Mouse (Mus musculus) embryonic facial prominence, embryonic 14.5 days (tissue): Measurements from ENCODE around the gene Pear1. TPM values are rescaled to one million over a fixed set of nuclear protein-coding genes. Genes with fewer than 3 reads are reported as not detected.
A peak's percentile ranks its signal among the peaks of the same experiment; 100 is the strongest.

Experiments
- ATAC-seq: fragments of 200-750 bp; cut with Nextera tagmentation; 2 replicates; pipeline ENCODE4 v1.8.0; 2017; ENCODE audit warnings: low read depth, moderate number of reproducible peaks, moderate TSS enrichment
- DNase-seq: peaks from one replicate; pipeline ENCODE4 v3.0.0-alpha.2; 2015; ENCODE audit warnings: low spot score
- H3K27ac ChIP-seq: fragments of 300-500 bp; sonication (generic); replicated peaks from 2 replicates; pipeline ENCODE4 v1.5.1; 2014; ENCODE audit warnings: low read depth, mild to moderate bottlenecking, low read length, moderate library complexity
- H3K27me3 ChIP-seq: fragments of 300-500 bp; sonication (generic); replicated peaks from 2 replicates; pipeline ENCODE4 v1.6.1; 2014; ENCODE audit warnings: low read length; ENCODE audit not compliant: control insufficient read depth, insufficient read depth
- H3K36me3 ChIP-seq: fragments of 300-500 bp; sonication (generic); 2 replicates; pipeline ENCODE4 v1.6.1; 2014; ENCODE audit warnings: low read length, mixed read lengths; ENCODE audit not compliant: control insufficient read depth, insufficient read depth
- H3K4me1 ChIP-seq: fragments of 300-500 bp; sonication (generic); 2 replicates; pipeline ENCODE4 v1.6.1; 2014; ENCODE audit warnings: antibody characterized with exemption, low read length; ENCODE audit not compliant: control insufficient read depth, insufficient read depth
- H3K4me2 ChIP-seq: fragments of 300-500 bp; sonication (generic); 2 replicates; pipeline ENCODE4 v1.6.1; 2014; ENCODE audit warnings: low read depth, mild to moderate bottlenecking, low read length, moderate library complexity, mixed read lengths
- H3K4me3 ChIP-seq: fragments of 300-500 bp; sonication (generic); 2 replicates; pipeline ENCODE4 v1.5.1; 2014; ENCODE audit warnings: low read depth, mild to moderate bottlenecking, low read length
- H3K9ac ChIP-seq: fragments of 300-500 bp; sonication (generic); 2 replicates; pipeline ENCODE4 v1.6.1; 2014; ENCODE audit warnings: low read depth, mild to moderate bottlenecking, low read length, moderate library complexity, mixed read lengths
- H3K9me3 ChIP-seq: fragments of 300-500 bp; sonication (generic); 2 replicates; pipeline ENCODE4 v1.6.1; 2016; ENCODE audit warnings: low read length; ENCODE audit not compliant: control insufficient read depth
- WGBS: fragments of 180-500 bp; shearing (Covaris S2); extraction: QIAGEN DNeasy Blood & Tissue Kit; methylation state at CpG from one replicate; pipeline ENCODE4 v1.1.7; 2014; 5-methylcytosine and 5-hydroxymethylcytosine counted together
- polyA plus RNA-seq: library from polyadenylated mRNA; unstranded; fragments of >200 nt; fragmentation: Nextera tagmentation; extraction: Ambion mirVana; gene quantifications from 2 replicates; pipeline ENCODE4 v1.2.1, GENCODE M21; 2014

Gene Pear1
- polyA plus RNA-seq, 1 experiment from 2014 or later = 26.7 TPM

DNA sequence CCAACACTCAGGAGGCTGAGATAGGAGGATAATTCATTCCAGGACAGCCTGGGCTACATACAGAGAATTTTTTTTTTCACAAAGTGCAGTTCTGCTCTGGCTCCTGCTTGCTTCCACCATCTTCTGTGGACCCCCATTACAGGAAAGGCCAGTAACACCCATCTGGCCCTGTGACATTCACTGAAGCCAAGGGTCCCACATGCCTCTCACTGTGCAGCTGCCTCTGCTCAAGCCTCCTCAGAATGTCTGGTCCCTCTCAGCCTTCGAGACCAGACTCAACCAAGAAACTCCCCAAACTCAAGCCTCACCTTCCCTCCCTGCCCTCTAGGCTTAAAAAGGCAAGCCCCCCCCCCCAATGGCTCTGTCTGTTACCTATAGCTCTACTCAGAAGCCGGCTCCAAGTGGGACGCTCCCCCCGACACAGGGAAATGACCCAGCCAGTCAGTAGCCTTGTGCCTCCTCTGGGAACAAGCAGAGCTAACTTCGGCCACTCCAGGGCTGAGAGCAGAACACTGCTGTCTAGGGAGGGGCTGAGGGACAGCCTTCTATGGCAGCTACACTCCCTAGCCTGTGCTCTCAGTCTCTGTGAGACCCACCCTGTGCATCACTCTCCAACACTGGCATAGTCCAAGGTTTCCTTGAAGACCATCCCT lies 58.3 kb downstream of the Pear1 start:
- Histone ChIP-seq H3K27ac (peak overlapping the region; percentile 87), H3K4me2 (0 out of 2 replicates have a peak overlapping the region, but pooled peaks have one; percentile 2), H3K9me3 (no peaks in the 10 kb centered on the region), H3K9ac (no peak overlapping the region), H3K4me3 (no peak overlapping the region), H3K27me3 (no peaks in the 10 kb centered on the region), H3K36me3 (no peaks in the 10 kb centered on the region), H3K4me1 (peaks cover 55% of the 10 kb centered on the region)
- WGBS = 72% methylated on average over 5 of the region's 5 CpGs
- no peak for ATAC-seq
- no peak for DNase-seq

DNA sequence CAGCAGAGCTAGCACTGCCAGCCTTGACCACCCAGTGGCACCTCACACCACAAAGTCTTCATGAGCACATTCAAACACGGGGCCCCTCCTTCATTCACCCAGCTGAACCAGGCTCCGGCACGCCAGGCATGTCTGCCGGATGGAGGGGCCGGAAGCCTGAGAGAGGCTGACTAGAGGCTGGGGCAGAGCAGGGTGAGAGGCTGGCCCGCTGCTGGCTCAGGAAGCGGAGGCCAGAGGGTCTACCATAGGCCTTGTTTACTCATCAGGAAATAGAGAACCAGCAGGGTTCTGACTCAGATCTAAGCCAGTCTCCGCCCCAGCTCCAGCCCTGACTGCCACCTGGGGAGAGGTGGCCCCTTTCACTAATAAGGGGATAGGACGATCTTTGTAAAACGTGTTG lies 59.0 kb downstream of the Pear1 start:
- H3K9me3 ChIP-seq = no peaks in the 10 kb centered on the region
- DNase-seq (no peak), ATAC-seq (peak; percentile 3; the same call in 1 of the 2 replicates)
- H3K36me3 ChIP-seq = no peaks in the 10 kb centered on the region
- peaks cover 55% of the 10 kb centered on the region for H3K4me1 ChIP-seq
- WGBS = 18% methylated on average over 10 of the region's 10 CpGs
- H3K27ac ChIP-seq = peak overlapping the region; percentile 87
- no peak overlapping the region for H3K4me3 ChIP-seq
- peak overlapping the region; percentile 41 for H3K4me2 ChIP-seq
- no peaks in the 10 kb centered on the region for H3K27me3 ChIP-seq
- no peak overlapping the region for H3K9ac ChIP-seq

DNA sequence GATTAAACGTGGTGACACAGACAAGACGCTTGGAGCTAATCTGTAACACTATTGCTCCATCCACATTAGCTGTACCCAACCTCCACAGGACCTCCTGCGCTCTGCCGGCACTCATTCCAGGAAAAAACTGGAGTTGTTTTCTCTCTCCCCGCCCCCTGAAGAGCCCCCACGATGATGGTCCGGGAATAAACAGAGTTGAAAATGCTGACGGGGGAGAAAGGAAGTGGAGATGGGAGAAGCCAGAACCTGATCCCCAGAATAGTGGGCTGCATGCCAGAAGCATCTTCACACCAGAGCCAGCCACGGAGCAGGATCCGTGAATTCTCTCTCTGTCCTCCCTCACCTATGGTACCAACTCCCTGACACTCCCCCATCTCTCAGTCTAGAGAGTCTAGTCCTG lies 59.6 kb downstream of the Pear1 start:
- Histone ChIP-seq H3K4me3 (no peak overlapping the region), H3K27me3 (no peaks in the 10 kb centered on the region), H3K4me1 (peaks cover 55% of the 10 kb centered on the region), H3K27ac (peak overlapping the region; percentile 87), H3K4me2 (peak overlapping the region; percentile 41), H3K9ac (no peak overlapping the region), H3K36me3 (no peaks in the 10 kb centered on the region), H3K9me3 (no peaks in the 10 kb centered on the region)
- WGBS = 18% methylated on average over 10 of the region's 10 CpGs
- DNase-seq (peak; percentile 82), ATAC-seq (peak; percentile 19)

DNA sequence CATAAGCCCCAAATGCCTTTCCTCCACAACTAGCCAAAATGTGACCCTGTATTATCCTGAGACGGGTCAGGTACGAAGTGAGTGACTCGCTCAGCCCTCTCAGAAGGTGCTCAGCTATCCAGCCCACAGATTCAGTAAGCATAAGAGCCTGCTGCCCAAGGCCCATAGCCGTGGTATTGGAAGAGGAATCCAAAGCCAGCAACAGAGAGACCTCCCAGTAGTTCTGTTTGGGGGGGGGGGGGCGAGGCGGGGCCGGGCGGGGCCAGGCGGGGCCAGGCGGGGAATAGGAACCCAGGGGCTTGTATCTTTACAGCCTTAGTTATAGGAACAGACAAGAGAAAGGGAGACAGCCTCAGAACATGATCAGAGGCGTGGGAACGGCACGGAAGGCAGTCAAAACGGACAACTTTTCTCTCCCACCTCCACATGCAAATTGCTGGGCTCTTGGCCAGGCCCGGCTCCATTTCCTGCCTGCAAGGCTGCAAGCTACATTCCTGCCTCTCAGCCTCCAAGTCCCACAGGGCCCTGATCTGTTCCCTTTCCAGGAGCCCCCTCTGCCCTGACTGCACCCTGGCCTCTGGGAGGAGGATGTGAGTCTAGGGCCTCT lies 60.3 kb downstream of the Pear1 start:
- ATAC-seq (peak; percentile 78), DNase-seq (peak; percentile 95)
- H3K27me3 ChIP-seq = no peaks in the 10 kb centered on the region
- H3K36me3 ChIP-seq = no peaks in the 10 kb centered on the region
- peak overlapping the region; percentile 4; the same call in 1 of the 2 replicates for H3K4me3 ChIP-seq
- H3K4me2 ChIP-seq = peak overlapping the region; percentile 41
- WGBS = 12% methylated on average over 13 of the region's 15 CpGs
- H3K4me1 ChIP-seq = peaks cover 55% of the 10 kb centered on the region
- no peaks in the 10 kb centered on the region for H3K9me3 ChIP-seq
- H3K9ac ChIP-seq = 0 out of 2 replicates have a peak overlapping the region, but pooled peaks have one; percentile 20
- peak overlapping the region; percentile 87 for H3K27ac ChIP-seq

DNA sequence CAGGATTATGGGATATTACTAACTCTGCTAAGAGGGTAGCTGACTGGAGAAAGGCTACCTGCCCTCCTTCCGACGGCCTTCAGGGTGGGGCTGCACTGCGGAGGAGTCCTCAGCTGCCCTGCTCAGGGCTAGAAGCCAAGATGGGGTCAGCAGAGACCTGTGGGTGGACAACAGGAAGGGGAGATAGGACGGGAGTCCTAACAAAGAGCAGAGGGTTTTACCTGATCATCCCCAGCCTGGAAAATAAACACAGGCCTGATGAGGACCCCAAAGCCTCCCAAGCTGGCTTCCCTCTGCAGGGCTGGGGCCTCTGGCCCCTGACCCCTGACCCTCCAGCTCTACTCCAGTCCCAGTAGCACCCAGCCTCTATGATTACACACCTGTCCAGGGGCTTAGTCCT lies 60.9 kb downstream of the Pear1 start:
- Histone ChIP-seq H3K27me3 (no peaks in the 10 kb centered on the region), H3K36me3 (no peaks in the 10 kb centered on the region), H3K4me2 (peak overlapping the region; percentile 41), H3K9me3 (no peaks in the 10 kb centered on the region), H3K4me1 (peaks cover 55% of the 10 kb centered on the region), H3K27ac (peak overlapping the region; percentile 87), H3K9ac (0 out of 2 replicates have a peak overlapping the region, but pooled peaks have one; percentile 20), H3K4me3 (no peak overlapping the region)
- DNase-seq (no peak), ATAC-seq (no peak)
- 40% methylated on average over 4 of the region's 4 CpGs for WGBS

DNA sequence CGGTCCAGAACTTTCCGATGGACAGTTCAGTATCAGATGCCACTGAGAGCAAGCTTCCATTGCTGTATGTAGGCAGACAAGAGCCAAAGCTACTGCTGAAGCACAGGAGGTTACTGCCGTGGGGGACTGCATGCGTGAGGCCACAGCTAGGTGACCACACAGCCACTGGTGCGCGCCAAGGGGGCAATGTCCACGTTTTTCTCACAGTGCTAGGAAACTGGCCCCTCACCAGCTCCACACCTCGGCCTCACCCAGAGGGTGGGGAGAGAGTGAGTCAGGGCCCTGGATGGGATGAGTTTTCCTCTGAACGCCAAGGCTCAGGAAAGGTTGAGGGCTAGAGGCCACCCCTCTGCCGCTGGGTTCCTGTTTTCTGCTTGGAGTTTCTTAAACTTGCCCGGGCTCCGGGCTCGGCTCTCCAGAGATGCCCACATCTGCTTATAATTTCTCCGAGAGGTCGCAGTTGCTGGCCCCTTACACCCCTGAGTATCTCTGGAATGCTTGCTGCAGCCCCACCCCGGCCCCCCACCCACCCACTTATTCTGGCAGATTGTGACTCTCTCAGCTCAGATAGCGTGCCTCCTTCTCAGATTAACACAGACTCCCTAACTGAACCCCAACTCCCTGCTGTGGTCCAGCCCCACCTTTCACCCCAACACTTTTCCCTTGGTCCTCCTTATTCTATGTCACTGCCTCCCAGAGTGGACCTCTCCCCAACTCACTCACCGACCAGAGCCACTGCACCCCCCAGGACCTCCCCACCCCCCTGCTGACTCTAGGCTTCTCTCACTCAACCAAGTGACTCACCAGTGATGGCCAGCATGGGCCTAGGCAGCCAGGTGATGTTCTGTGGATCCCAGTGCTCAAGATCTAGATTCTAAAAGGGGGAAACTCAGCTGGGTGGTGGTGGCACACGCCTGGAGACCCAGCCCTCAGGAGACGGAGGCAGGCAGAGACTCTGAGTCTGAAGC lies 62.4 kb downstream of the Pear1 start:
- no peaks in the 10 kb centered on the region for H3K36me3 ChIP-seq
- H3K27ac ChIP-seq = peak overlapping the region; percentile 75
- ATAC-seq (no peak), DNase-seq (no peak)
- peaks cover 42% of the 10 kb centered on the region for H3K4me1 ChIP-seq
- H3K4me2 ChIP-seq = peak overlapping the region; percentile 18
- H3K27me3 ChIP-seq = 0 out of 2 replicates have a peak, but pooled peaks cover 2% of the 10 kb centered on the region
- H3K9me3 ChIP-seq = no peaks in the 10 kb centered on the region
- H3K9ac ChIP-seq = peak overlapping the region; percentile 34; the same call in 1 of the 2 replicates
- 44% methylated on average over 19 of the region's 20 CpGs for WGBS
- no peak overlapping the region for H3K4me3 ChIP-seq

DNA sequence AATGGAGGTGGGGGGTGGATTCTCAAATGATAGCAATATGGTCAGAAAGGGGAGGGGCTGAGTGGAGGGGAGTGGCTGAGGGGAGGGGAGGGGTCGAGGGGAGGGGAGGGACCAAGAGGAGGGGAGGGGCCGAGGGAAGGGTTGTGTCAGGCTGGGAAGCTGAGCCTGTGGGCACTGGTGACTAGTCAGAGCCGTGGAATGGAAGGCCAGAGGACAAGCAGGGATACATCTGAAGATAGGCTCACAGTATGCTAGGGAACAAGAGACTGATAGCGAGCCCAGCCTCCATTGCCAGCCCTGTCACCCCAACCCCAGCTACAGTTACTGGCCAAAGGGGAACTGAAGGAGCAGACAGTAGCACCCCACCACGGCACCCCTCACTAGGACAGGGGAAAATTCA lies 65.5 kb downstream of the Pear1 start:
- Histone ChIP-seq H3K36me3 (peaks cover 11% of the 10 kb centered on the region; the same call in 1 of the 2 replicates), H3K4me1 (peaks cover 31% of the 10 kb centered on the region), H3K27me3 (0 out of 2 replicates have a peak, but pooled peaks cover 2% of the 10 kb centered on the region), H3K4me3 (no peak overlapping the region), H3K4me2 (no peak overlapping the region), H3K27ac (no peak overlapping the region), H3K9ac (no peak overlapping the region), H3K9me3 (no peaks in the 10 kb centered on the region)
- 46% methylated on average over 4 of the region's 5 CpGs for WGBS
- DNase-seq = no peak
- ATAC-seq = no peak

DNA sequence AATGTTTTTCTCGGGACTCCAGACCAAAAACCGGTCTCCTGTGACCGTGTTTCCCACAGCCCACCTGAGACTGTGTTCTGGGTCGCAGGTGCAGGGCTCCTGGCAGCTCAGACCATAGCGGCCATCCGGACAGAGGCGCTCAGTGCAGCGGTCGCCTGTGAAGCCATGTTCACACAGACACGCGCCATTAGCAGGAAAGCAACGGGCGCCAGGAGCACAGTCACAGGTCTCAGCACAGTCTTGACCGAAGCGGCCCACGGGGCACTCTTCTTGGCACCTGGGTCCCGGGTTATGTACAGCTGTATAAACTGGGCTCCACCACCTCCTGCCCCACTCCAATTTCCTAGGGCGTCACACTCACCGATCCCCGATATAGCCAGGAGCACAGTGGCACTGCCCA lies 67.6 kb downstream of the Pear1 start:
- Histone ChIP-seq H3K4me2 (peak overlapping the region; percentile 51), H3K36me3 (peaks cover 15% of the 10 kb centered on the region; the same call in 1 of the 2 replicates), H3K27me3 (0 out of 2 replicates have a peak, but pooled peaks cover 2% of the 10 kb centered on the region), H3K4me3 (0 out of 2 replicates have a peak overlapping the region, but pooled peaks have one; percentile 22), H3K27ac (no peak overlapping the region), H3K9ac (peak overlapping the region; percentile 45; the same call in 1 of the 2 replicates), H3K4me1 (peaks cover 10% of the 10 kb centered on the region), H3K9me3 (no peaks in the 10 kb centered on the region)
- 52% methylated on average over 20 of the region's 20 CpGs for WGBS
- no peak for DNase-seq
- ATAC-seq = no peak; the same call in 1 of the 2 replicates
